Mouse (Mus musculus) thymus, adult 2 months (tissue): ENCODE results near the gene Rbfox2.

ENCODE experiments used
- CTCF ChIP-seq: fragments of 200-500 bp; IDR thresholded peaks from 2 replicates; pipeline ENCODE4 v1.5.1; 2012; ENCODE audit warnings: mild to moderate bottlenecking, control low read depth, low read length, moderate library complexity, borderline replicate concordance; ENCODE audit not compliant: control insufficient read depth, poor library complexity, insufficient read depth; ENCODE audit errors: extremely low read depth
- POLR2A ChIP-seq: fragments of 200-500 bp; IDR thresholded peaks from 2 replicates; pipeline ENCODE4 v1.6.1; 2012; ENCODE audit warnings: mild to moderate bottlenecking, low read length, control low read depth, moderate library complexity; ENCODE audit not compliant: control insufficient read depth, poor library complexity, insufficient read depth; ENCODE audit errors: extremely low read depth

DNA sequence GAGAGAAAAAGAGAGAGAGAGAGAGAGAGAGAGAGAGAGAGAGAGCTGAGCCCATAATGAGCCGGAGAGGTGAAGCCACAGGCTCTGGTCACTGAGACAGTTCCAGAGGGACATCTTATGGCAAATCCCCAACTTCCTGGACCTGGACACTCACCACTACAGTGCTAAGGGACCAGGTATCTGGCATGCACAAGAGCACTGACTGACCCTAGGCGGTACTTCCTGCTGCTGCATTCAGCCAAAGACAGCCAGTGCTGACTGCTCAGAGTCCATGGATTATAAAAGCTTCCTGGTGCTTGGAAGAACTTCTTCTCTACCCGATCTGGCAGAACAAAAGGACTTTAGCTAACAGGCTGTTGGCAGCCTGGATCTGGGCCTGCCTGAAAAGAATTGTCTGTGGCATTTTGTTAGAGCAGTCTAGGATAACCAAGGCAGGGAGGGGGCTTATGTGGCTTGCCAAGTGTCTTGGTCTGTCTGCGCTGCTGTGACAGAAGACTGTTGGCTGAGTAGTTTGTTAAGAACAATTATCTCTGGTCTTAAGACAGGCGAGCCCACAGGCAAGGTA lies 252.1 kb downstream of the Rbfox2 start:
- TF ChIP-seq POLR2A (no peak), CTCF (no peak)
